Mouse (Mus musculus): Measurements from ENCODE around the gene Zbtb4.

DNA sequence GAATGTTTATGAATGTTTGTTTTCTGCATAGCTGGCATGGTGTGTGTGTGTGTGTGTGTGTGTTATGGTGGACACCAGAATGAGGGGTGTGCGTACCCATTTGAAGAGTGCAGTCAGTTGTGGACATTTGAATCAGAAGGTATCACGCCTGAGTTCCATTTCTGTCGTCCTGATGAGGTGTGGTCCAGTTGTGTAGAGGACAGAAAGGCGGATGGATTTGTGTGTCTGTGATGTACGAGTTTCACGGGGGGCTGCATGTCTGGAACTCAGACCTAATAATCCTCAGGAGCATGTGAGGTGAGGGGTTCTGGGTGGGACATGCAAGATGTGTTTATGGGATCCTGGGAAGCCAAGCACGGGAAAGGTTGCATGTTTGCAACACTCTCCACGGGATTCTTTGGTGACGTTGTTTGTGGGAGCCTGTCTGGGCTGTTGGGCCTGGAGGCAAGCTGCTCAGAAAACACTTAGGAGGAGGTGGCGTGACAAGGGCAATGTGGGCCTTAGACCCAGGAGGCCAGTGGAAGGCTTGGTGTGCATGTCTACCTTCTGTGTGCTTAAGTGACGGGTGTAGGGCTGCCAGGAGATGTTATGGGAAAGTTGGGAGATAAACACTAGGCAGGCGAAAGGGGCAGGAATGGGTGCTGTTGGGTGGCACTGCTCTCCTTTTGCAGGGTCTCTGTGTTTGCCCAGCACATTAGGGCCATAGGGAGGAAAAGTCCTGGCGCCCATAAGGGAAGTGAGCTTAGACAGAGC lies 1.3 kb downstream of the Zbtb4 start:
- no peak for TF ChIP-seq CTCF (IDR thresholded peaks at IDR 0.05; ENCODE audit: low read depth)
- TF ChIP-seq EP300 (IDR thresholded peaks at IDR 0.05; ENCODE audit: low read depth) = no peak

All from heart, postnatal 0 days (tissue).